In genomic region chr5:128887546-128887945, GRCm38 (mm10) we compare ENCODE assay signal across 15 mouse cellular contexts.
"Had no signal": no experiment of that assay in that cellular context is flagged by ENCODE, and none has a peak within 500 bp of the region (broad histone marks: within the 10 kb centered on the region; RNA-seq: fewer than 3 reads in every experiment).

No protein-coding gene starts in this region.

- H3K4me3 ChIP-seq: left cerebral cortex, adult 2 months; limb, embryonic 10.5 days; liver, embryonic 15.5 days; neural tube, embryonic 13.5 days had no signal

- H3K9me3 ChIP-seq: limb, embryonic 10.5 days; liver, embryonic 15.5 days; neural tube, embryonic 13.5 days had no signal

- H3K27me3 ChIP-seq: liver, embryonic 15.5 days; neural tube, embryonic 13.5 days had no signal

- H3K4me1 ChIP-seq: liver, embryonic 15.5 days had no signal

- DNase-seq: lung, adult 2 months; lung, postnatal 36 days; retina, postnatal 1 day; right cerebral cortex, postnatal 4 days; spleen, adult 18-20 months; thymus, adult 18-20 months; thymus, postnatal 14 days had no signal

- H3K9ac ChIP-seq: liver, embryonic 15.5 days; neural tube, embryonic 13.5 days had no signal

- H3K36me3 ChIP-seq: limb, embryonic 10.5 days; liver, embryonic 15.5 days; neural tube, embryonic 13.5 days had no signal

- ATAC-seq: hindbrain, postnatal 0 days; lung, postnatal 0 days had no signal

- H3K4me2 ChIP-seq: liver, embryonic 11.5 days; liver, embryonic 15.5 days; neural tube, embryonic 13.5 days had no signal

- H3K27ac ChIP-seq: hindbrain, postnatal 0 days; kidney, postnatal 0 days; left cerebral cortex, adult 2 months; limb, embryonic 10.5 days; liver, embryonic 15.5 days; neural tube, embryonic 13.5 days had no signal
